Mouse (Mus musculus): ENCODE results near the gene Spdye4a.
A peak's percentile ranks its signal among the peaks of the same experiment; 100 is the strongest.

Spdye4a gene

DNA sequence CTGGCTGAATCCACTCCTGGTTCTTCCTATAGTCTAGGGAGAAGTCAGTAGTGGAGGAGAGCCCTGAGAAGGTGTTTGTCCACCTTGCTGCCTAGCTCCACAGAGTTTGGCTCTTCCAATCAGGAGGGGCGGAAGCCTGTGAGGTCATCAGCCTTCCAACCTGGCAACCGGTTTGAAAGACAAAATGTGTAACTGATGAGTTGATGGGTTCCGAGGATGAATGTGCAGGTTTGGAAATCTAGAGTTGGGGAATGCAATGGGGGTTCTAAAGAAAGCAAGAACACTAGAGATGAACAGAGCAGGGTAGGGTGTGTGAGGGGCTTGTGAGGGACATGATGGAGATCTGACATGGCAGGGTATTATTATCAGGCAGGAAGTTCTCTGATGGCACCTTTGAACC lies at the start of gene Spdye4a:
TSS of gene Spdye4a (minus strand) at position 101 of the 400 bp plus-strand sequence.
- no peak for DNase-seq (ENCODE audit: low read depth, low spot score)

GRCm38 (mm10) chr5:143275761-143276160 lies 49.1 kb upstream of the Spdye4a start:
- no peak for DNase-seq (ENCODE audit: low read depth, low spot score)

- DNase-seq (ENCODE audit: low read depth, low spot score) = no peak
These were observed 46.0 kb upstream of the Spdye4a start for GRCm38 (mm10) chr5:143272540-143273330.

DNA sequence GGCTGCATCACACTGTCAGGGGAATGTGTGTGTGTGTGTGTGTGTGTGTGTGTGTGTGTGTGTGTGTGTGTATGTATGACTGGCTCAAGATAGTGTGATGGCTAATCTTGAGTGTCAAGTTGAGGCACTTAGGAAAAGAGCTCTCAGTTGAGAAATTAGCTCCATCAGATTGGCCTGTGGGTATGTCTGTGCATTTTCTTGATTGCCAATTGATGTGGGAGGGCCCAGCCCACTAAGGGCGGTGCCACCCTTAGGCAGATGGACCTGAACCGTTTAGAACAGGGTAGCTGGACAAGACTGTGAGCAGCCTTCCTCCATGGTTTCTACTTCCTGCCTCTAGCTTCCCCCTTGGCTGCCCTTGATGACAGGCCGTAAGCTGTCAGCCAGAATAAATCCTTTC lies 45.4 kb upstream of the Spdye4a start:
- DNase-seq (ENCODE audit: low read depth, low spot score) = no peak

DNA sequence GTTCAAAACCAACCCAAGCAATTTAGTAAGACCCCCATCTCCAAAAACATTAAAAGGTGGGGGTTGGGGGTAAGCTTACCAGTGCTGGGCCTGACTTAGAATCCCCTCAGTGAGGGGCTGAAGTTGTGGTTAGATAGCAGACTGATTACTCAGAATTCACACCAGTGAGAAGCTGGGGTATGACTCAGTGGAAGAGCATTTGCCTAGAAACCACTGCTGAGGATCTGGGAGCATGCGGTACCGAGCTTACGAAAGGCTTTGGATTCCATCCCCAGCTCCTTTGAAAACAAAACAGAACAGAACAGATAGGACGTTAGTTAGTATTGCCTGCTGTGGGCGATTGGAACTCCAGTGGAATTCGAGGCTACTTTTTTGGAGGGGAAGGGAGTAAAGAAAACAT lies 45.0 kb upstream of the Spdye4a start:
- no peak for DNase-seq (ENCODE audit: low read depth, low spot score)

DNA sequence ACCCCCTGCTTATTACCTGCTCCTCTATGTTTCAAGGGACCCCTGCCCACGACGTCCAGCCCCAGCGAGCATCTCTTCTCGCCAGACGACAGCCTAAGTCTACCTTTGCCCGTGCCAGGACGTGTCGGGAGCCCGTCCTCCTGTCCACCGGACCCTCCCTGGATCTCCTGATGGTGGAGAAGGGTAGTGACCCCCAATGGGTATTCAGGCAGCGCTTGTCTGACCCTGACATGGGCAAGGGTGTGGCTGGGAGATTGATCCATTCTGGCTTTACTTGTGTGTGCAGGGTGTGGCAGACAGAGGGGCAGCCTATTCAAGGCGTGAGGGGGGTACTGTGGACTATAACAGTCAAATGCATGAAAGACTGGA lies 43.4 kb upstream of the Spdye4a start:
- no peak for DNase-seq (ENCODE audit: low read depth, low spot score)

DNA sequence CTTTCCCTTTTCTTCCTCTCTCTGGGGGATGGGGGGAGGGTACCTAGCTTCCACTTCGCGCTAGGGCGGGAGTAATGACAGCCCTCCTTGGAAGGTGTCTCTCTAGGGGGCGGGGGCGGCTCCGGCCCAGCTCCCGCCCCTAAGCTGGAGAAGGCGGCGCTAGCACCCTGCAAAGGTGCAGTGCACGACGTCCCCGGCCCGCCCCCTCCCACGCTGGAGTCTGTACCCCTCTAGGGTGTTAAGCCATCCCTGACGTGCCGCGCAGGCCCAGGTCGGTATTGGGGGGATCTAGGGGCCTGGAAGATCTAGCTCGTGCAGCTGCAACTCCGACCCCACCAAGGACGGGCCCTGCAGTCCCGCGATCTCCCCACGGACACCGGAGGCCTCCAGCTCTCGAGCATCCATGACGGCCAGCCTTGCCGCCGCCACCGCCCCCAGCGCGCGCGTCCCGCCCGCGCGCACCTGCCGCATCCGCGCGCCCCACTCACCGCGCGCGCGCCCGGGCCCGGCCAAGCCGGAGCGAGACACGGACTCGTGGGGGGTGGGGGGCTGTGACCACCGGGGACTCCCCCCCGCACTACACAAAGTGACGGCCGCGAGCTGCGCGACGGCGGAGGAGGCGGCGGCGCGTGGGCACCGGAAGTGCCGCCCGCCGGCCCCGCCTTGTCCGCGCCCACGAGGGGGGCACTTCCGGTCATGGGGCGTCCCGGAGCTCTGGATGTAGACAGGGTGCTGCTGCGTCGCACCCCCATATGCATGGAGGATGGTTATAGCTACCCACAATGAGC lies 42.9 kb upstream of the Spdye4a start, which contains the start of gene Zfp316:
TSS of gene Zfp316 (minus strand) at position 660 of the 788 bp plus-strand sequence.
- DNase-seq (ENCODE audit: low read depth, low spot score) = peak; percentile 82

GRCm38 (mm10) chr5:143268985-143269362 lies 42.3 kb upstream of the Spdye4a start:
- no peak for DNase-seq (ENCODE audit: low read depth, low spot score)

GRCm38 (mm10) chr5:143266794-143267193 lies 40.1 kb upstream of the Spdye4a start:
- no peak for DNase-seq (ENCODE audit: low read depth, low spot score)

GRCm38 (mm10) chr5:143265409-143265808 lies 38.7 kb upstream of the Spdye4a start:
- peak; percentile 33 for DNase-seq (ENCODE audit: low read depth, low spot score)

GRCm38 (mm10) chr5:143264689-143265088 lies 38.0 kb upstream of the Spdye4a start:
- DNase-seq (ENCODE audit: low read depth, low spot score) = no peak

- DNase-seq (ENCODE audit: low read depth, low spot score) = no peak
These were observed 34.9 kb upstream of the Spdye4a start for GRCm38 (mm10) chr5:143261636-143262035.

DNA sequence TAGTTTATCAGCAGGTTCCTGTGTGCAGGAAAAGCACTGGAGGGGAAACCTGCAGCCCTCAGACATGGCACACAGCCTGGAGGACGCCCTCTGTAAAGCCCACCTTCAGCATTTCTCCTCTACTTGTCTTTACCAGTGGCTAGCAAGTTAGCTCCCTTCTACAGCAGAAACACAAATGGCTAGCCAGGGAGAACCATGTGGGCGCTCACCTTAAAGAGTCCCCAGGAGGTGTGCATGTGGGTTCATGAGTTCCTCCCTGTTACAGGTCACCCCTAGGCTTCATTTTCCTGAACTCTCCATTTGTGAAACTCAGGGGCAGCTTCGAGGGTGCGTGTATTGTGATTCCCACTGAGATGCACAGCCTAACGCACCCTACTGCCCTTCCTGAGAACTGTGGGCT lies 29.1 kb upstream of the Spdye4a start:
- no peak for DNase-seq (ENCODE audit: low read depth, low spot score)

GRCm38 (mm10) chr5:143255131-143255519 lies 28.4 kb upstream of the Spdye4a start:
- DNase-seq (ENCODE audit: low read depth, low spot score) = peak; percentile 18

GRCm38 (mm10) chr5:143254487-143255130 lies 27.9 kb upstream of the Spdye4a start:
- DNase-seq (ENCODE audit: low read depth, low spot score) = peak; percentile 59

DNA sequence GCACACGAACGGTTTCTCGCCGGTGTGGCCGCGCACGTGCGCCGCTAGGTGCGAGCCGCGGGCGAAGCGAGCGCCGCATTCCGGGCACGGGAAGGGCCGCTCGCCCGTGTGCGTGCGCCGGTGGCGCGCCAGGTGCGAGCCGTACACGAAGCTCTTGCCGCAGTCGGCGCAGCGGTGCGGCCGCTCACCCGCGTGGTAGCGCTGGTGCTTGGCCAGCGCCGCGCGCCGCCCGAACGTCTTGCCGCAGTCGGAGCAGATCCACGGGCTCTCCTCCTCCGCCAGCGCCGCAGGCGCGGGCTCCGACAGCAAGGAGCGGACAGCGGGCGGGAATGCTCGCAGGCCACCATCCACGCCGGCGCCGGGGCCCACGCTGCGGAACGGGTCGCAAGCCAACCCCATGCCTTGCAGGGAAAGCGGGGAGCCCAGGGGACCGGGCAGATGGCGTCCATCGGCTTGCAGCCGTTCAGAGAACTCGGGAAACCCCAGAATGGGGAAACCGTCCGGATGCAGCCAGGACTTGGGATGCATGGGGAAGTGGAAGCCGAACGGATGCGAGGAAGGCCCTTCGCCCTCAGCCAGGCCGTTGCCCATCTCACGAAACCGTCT lies 27.3 kb upstream of the Spdye4a start:
- peak; percentile 56 for DNase-seq (ENCODE audit: low read depth, low spot score)

GRCm38 (mm10) chr5:143253186-143253880 lies 26.6 kb upstream of the Spdye4a start:
- peak; percentile 79 for DNase-seq (ENCODE audit: low read depth, low spot score)

DNA sequence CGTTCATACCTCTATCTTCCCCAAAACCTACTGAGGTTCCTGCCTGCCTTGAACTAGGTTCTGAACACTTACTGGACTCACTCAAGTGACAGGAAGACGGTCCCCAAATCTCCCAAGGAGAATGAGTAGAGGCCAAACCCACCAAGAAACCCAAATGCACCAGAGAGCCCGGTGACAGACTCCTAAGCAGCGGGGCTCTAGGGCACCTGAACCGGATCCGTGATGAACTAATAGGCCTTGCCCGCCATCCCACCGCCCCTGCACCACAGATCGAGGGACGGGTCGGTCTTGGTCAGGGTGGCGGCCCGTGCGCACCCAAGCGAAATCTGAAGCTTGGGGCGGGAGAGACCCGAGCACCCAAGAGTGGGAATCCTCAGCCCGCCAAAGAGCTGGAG lies 26.1 kb upstream of the Spdye4a start:
- DNase-seq (ENCODE audit: low read depth, low spot score) = no peak

- DNase-seq (ENCODE audit: low read depth, low spot score) = no peak
These were observed 25.3 kb upstream of the Spdye4a start for GRCm38 (mm10) chr5:143252039-143252438.

DNA sequence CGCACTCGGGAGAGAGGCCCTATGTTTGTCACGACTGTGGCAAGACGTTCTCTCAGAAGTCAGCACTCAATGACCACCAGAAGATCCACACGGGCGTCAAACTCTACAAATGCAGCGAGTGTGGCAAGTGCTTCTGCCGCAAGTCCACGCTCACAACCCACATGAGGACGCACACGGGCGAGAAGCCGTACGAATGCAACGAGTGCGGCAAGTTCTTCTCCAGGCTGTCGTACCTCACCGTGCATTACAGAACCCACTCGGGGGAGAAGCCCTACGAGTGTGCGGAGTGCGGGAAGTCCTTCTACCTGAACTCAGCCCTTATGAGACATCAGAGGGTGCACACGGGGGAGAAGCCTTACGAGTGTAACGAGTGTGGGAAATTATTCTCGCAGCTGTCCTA lies 18.2 kb upstream of the Spdye4a start:
- no peak for DNase-seq (ENCODE audit: low read depth, low spot score)

- DNase-seq (ENCODE audit: low read depth, low spot score) = no peak
These were observed 9.3 kb upstream of the Spdye4a start for GRCm38 (mm10) chr5:143236036-143236435.

All from R1 (cell line).